Mouse (Mus musculus) myocyte (in vitro differentiated cells): ENCODE results near the gene Adora3. TPM values are rescaled to one million over a fixed set of nuclear protein-coding genes. Genes with fewer than 3 reads are reported as not detected.

Experiments
- H3K27me3 ChIP-seq: one replicate; pipeline ENCODE4 v1.6.1; 2011; ENCODE audit not compliant: control insufficient read depth, insufficient read depth, insufficient read length
- H3K36me3 ChIP-seq: one replicate; pipeline ENCODE4 v1.6.1; 2011; ENCODE audit not compliant: control insufficient read depth, insufficient read depth
- H3K4me2 ChIP-seq: one replicate; pipeline ENCODE4 v1.6.1; 2011; ENCODE audit warnings: low read depth, control low read depth
- H3K4me3 ChIP-seq: one replicate; pipeline ENCODE4 v1.5.1; 2011; ENCODE audit warnings: mild to moderate bottlenecking, control low read depth, moderate library complexity
- H3K79me2 ChIP-seq: one replicate; pipeline ENCODE4 v1.6.1; 2011; ENCODE audit not compliant: control insufficient read depth, insufficient read depth
- H3ac ChIP-seq: one replicate; pipeline ENCODE4 v1.6.1; 2011; ENCODE audit not compliant: control insufficient read depth, insufficient read length
- CEBPB ChIP-seq: IDR thresholded peaks from 2 replicates; pipeline ENCODE4 v1.6.1; 2011; ENCODE audit warnings: mild to moderate bottlenecking, moderate library complexity; ENCODE audit not compliant: poor library complexity, insufficient read depth, severe bottlenecking
- E2F4 ChIP-seq: IDR thresholded peaks from one replicate; pipeline ENCODE4 v1.6.1; 2011; ENCODE audit warnings: mild to moderate bottlenecking, control low read depth, moderate library complexity; ENCODE audit not compliant: insufficient read depth
- MAX ChIP-seq: IDR thresholded peaks from one replicate; pipeline ENCODE4 v1.6.1; 2011; ENCODE audit warnings: low read depth, mild to moderate bottlenecking, control low read depth
- MYOD1 ChIP-seq, 3 experiments: IDR thresholded peaks; one replicate each; pipeline ENCODE4 v1.6.1; 2011; ENCODE audit warnings: control low read depth in 2 of 3, low read depth in 2 of 3, mild to moderate bottlenecking in 2 of 3, moderate library complexity in 1 of 3; ENCODE audit not compliant: insufficient read length in 2 of 3, control insufficient read depth in 1 of 3
- MYOG ChIP-seq, 3 experiments: IDR thresholded peaks; one replicate each; pipeline ENCODE4 v1.6.1; 2011; ENCODE audit warnings: control low read depth in 2 of 3, low read depth in 2 of 3, mild to moderate bottlenecking in 2 of 3; ENCODE audit not compliant: insufficient read length in 2 of 3, control insufficient read depth in 1 of 3, insufficient read depth in 1 of 3
- POLR2A ChIP-seq: IDR thresholded peaks from one replicate; pipeline ENCODE4 v1.6.1; 2011; ENCODE audit warnings: low read depth, mild to moderate bottlenecking, control low read depth, moderate library complexity; ENCODE audit not compliant: insufficient read length
- POLR2AphosphoS2 ChIP-seq: IDR thresholded peaks from one replicate; pipeline ENCODE4 v1.6.1; 2011; ENCODE audit warnings: low read depth, control low read depth; ENCODE audit not compliant: insufficient read length
- REST ChIP-seq: IDR thresholded peaks from one replicate; pipeline ENCODE4 v1.6.1; 2011; ENCODE audit warnings: mild to moderate bottlenecking, control low read depth, moderate library complexity; ENCODE audit not compliant: insufficient read depth, insufficient read length
- SRF ChIP-seq: IDR thresholded peaks from one replicate; pipeline ENCODE4 v1.6.1; 2011; ENCODE audit warnings: low read depth; ENCODE audit not compliant: control insufficient read depth, insufficient read length
- TCF12 ChIP-seq: IDR thresholded peaks from one replicate; pipeline ENCODE4 v1.6.1; 2011; ENCODE audit warnings: mild to moderate bottlenecking, control low read depth; ENCODE audit not compliant: poor library complexity, insufficient read depth, severe bottlenecking
- TCF3 ChIP-seq: IDR thresholded peaks from one replicate; pipeline ENCODE4 v1.6.1; 2011; ENCODE audit warnings: low read depth, control low read depth; ENCODE audit not compliant: insufficient read length
- USF1 ChIP-seq: IDR thresholded peaks from one replicate; pipeline ENCODE4 v1.6.1; 2011; ENCODE audit warnings: low read depth, mild to moderate bottlenecking, control low read depth, moderate library complexity
- polyA plus RNA-seq: library from polyadenylated mRNA; unstranded; fragments of >200 nt; fragmentation: generic; extraction: Trizol; gene quantifications from one replicate; pipeline ENCODE4 v1.2.1, GENCODE M21; 2012; ENCODE audit warnings: missing spikeins

The Adora3 gene
- polyA plus RNA-seq, 1 experiment: not detected

GRCm38 (mm10) chr3:105890220-105890619 lies 19.6 kb downstream of the Adora3 start:
- Histone ChIP-seq H3ac (no peak overlapping the region), H3K4me2 (peak overlapping the region; percentile 12), H3K27me3 (no peaks in the 10 kb centered on the region), H3K4me3 (no peak overlapping the region), H3K36me3 (no peaks in the 10 kb centered on the region), H3K79me2 (no peaks in the 10 kb centered on the region)
- TF ChIP-seq POLR2A (no peak), POLR2AphosphoS2 (no peak), USF1 (no peak), E2F4 (no peak), MYOD1 (IDR thresholded peaks at IDR 0.05; ENCODE audit: control insufficient read depth in 1 of 3, insufficient read length in 2 of 3, low read depth in 2 of 3) (no peak), REST (no peak), MAX (no peak), CEBPB (no peak), MYOG (IDR thresholded peaks at IDR 0.05; ENCODE audit: control insufficient read depth in 1 of 3, insufficient read depth in 1 of 3, insufficient read length in 2 of 3, low read depth in 2 of 3) (no peak), SRF (no peak), TCF3 (no peak), TCF12 (no peak)

- peak; percentile 78 for TF ChIP-seq CEBPB
- TF ChIP-seq TCF12: no peak
- no peak for TF ChIP-seq MYOD1 (IDR thresholded peaks at IDR 0.05; ENCODE audit: control insufficient read depth in 1 of 3, insufficient read length in 2 of 3, low read depth in 2 of 3)
- H3K79me2 ChIP-seq: no peaks in the 10 kb centered on the region
- H3ac ChIP-seq: no peak overlapping the region
- H3K36me3 ChIP-seq: no peaks in the 10 kb centered on the region
- peak overlapping the region; percentile 12 for H3K4me2 ChIP-seq
- no peaks in the 10 kb centered on the region for H3K27me3 ChIP-seq
- H3K4me3 ChIP-seq: no peak overlapping the region
Observed at GRCm38 (mm10) chr3:105891141-105891540, 20.5 kb downstream of the Adora3 start.

GRCm38 (mm10) chr3:105891760-105892571 lies 21.3 kb downstream of the Adora3 start:
- Histone ChIP-seq H3K27me3 (no peaks in the 10 kb centered on the region), H3ac (no peak overlapping the region), H3K4me3 (no peak overlapping the region), H3K79me2 (no peaks in the 10 kb centered on the region), H3K36me3 (no peaks in the 10 kb centered on the region), H3K4me2 (peak overlapping the region; percentile 8)
- TF ChIP-seq USF1 (no peak), TCF3 (no peak), MYOG (IDR thresholded peaks at IDR 0.05; ENCODE audit: control insufficient read depth in 1 of 3, insufficient read depth in 1 of 3, insufficient read length in 2 of 3, low read depth in 2 of 3) (no peak), MYOD1 (IDR thresholded peaks at IDR 0.05; ENCODE audit: control insufficient read depth in 1 of 3, insufficient read length in 2 of 3, low read depth in 2 of 3) (no peak), MAX (no peak), REST (no peak), TCF12 (no peak), CEBPB (no peak), POLR2A (no peak), E2F4 (no peak), POLR2AphosphoS2 (no peak), SRF (no peak)

- Histone ChIP-seq H3K4me3 (no peak overlapping the region), H3ac (no peak overlapping the region), H3K4me2 (no peak overlapping the region), H3K79me2 (no peaks in the 10 kb centered on the region), H3K27me3 (no peaks in the 10 kb centered on the region), H3K36me3 (no peaks in the 10 kb centered on the region)
- TF ChIP-seq TCF3 (no peak), CEBPB (no peak)
Observed at GRCm38 (mm10) chr3:105892572-105893495, 22.2 kb downstream of the Adora3 start.

DNA sequence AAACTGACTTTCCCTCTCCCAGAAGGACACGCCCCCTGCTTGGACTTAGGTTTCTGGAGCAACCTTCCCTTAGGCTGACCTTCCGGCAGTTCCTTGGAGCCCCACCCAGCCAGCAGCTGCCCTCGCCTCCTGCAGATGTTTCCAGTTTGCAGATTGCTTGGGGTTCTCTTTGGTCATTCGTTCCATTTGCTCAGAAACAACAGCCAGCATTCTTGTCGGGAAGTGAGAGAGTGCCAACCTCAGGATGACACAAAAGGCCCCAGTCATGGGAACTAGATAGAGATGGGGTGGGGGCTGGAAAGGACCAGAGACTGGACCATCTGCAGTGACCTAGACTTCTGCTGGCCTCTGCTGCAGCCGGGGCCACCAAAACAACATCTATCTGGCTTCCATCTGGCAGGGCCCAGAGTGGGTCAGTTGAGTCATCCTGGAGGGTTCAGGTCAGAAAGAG lies 23.3 kb downstream of the Adora3 start:
- H3ac ChIP-seq: no peak overlapping the region
- no peaks in the 10 kb centered on the region for H3K27me3 ChIP-seq
- H3K79me2 ChIP-seq: no peaks in the 10 kb centered on the region
- no peaks in the 10 kb centered on the region for H3K36me3 ChIP-seq
- no peak overlapping the region for H3K4me3 ChIP-seq
- peak overlapping the region; percentile 55 for H3K4me2 ChIP-seq
- TF ChIP-seq USF1 (no peak), MYOD1 (IDR thresholded peaks at IDR 0.05; ENCODE audit: control insufficient read depth in 1 of 3, insufficient read length in 2 of 3, low read depth in 2 of 3) (no peak), REST (no peak), TCF3 (no peak), POLR2A (no peak), MAX (no peak), E2F4 (no peak), MYOG (IDR thresholded peaks at IDR 0.05; ENCODE audit: control insufficient read depth in 1 of 3, insufficient read depth in 1 of 3, insufficient read length in 2 of 3, low read depth in 2 of 3) (no peak)
